Mouse (Mus musculus) liver, embryonic 15.5 days (tissue): ENCODE results near the gene Rgcc. TPM values are rescaled to one million over a fixed set of nuclear protein-coding genes. Genes with fewer than 3 reads are reported as not detected.
A peak's percentile ranks its signal among the peaks of the same experiment; 100 is the strongest.

ENCODE experiments used
- ATAC-seq: fragments of 200-750 bp; cut with Nextera tagmentation; 2 replicates; pipeline ENCODE4 v1.8.0; 2017; ENCODE audit warnings: moderate number of reproducible peaks, mild to moderate bottlenecking, moderate library complexity; ENCODE audit not compliant: insufficient read depth
- H3K27ac ChIP-seq: fragments of 300-500 bp; sonication (generic); replicated peaks from 2 replicates; pipeline ENCODE4 v1.5.1; 2015; ENCODE audit warnings: mild to moderate bottlenecking, inconsistent platforms
- H3K27me3 ChIP-seq: fragments of 300-500 bp; sonication (generic); 2 replicates; pipeline ENCODE4 v1.6.1; 2015; ENCODE audit warnings: mild to moderate bottlenecking, inconsistent platforms
- H3K36me3 ChIP-seq: fragments of 300-500 bp; sonication (generic); replicated peaks from 2 replicates; pipeline ENCODE4 v1.6.1; 2015; ENCODE audit warnings: moderate library complexity, mild to moderate bottlenecking, inconsistent platforms
- H3K4me1 ChIP-seq: fragments of 300-500 bp; sonication (generic); replicated peaks from 2 replicates; pipeline ENCODE4 v1.6.1; 2015; ENCODE audit warnings: inconsistent platforms
- H3K4me2 ChIP-seq: fragments of 300-500 bp; sonication (generic); 2 replicates; pipeline ENCODE4 v1.6.1; 2015; ENCODE audit warnings: moderate library complexity, mild to moderate bottlenecking, inconsistent platforms
- H3K4me3 ChIP-seq: fragments of 300-500 bp; sonication (generic); replicated peaks from 2 replicates; pipeline ENCODE4 v1.5.1; 2015; ENCODE audit warnings: mild to moderate bottlenecking, inconsistent platforms
- H3K9ac ChIP-seq: fragments of 300-500 bp; sonication (generic); 2 replicates; pipeline ENCODE4 v1.6.1; 2015; ENCODE audit warnings: moderate library complexity, mild to moderate bottlenecking, inconsistent platforms
- H3K9me3 ChIP-seq: fragments of 300-500 bp; sonication (generic); replicated peaks from 2 replicates; pipeline ENCODE4 v1.6.1; 2016; ENCODE audit warnings: inconsistent platforms
- WGBS: fragments of 180-500 bp; shearing (Covaris S2); methylation state at CpG from one replicate; pipeline ENCODE4 v1.1.7; 2015; ENCODE audit warnings: mixed read lengths; ENCODE audit not compliant: insufficient replicate concordance; 5-methylcytosine and 5-hydroxymethylcytosine counted together
- polyA plus RNA-seq: library from polyadenylated mRNA; unstranded; fragments of >200 nt; fragmentation: Nextera tagmentation; extraction: Ambion mirVana; gene quantifications from 2 replicates; pipeline ENCODE4 v1.2.1, GENCODE M21; 2015

The Rgcc gene
- polyA plus RNA-seq, 1 experiment from 2014 or later: 294 TPM

DNA sequence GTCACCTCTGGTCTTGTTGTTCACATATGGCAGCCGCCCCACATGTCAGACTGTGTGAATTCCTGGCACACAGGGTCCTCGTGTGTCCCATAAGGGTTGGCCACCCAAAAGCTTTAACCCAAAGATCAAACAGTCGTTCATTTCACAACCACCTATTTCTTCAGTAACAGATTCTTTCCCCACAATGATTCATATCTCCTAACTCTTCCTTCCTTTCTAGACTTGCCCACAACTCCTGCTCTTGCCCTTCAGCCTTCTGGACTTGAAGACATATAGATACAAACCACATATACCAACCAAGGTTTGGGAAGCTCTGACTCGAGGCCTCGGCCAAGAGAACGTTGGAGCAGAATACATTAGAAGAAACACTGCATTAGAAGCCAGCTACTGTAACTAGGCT is 35.7 kb downstream of the Rgcc start:
- H3K9me3 ChIP-seq: no peaks in the 10 kb centered on the region
- H3K4me1 ChIP-seq: peaks cover 4% of the 10 kb centered on the region; the same call in 1 of the 2 replicates
- WGBS: 38% methylated on average over 6 of the region's 6 CpGs
- peak overlapping the region; percentile 14 for H3K27ac ChIP-seq
- no peaks in the 10 kb centered on the region for H3K36me3 ChIP-seq
- no peak overlapping the region for H3K4me3 ChIP-seq
- no peak overlapping the region for H3K4me2 ChIP-seq
- H3K9ac ChIP-seq: no peak overlapping the region
- ATAC-seq: no peak
- no peaks in the 10 kb centered on the region for H3K27me3 ChIP-seq

DNA sequence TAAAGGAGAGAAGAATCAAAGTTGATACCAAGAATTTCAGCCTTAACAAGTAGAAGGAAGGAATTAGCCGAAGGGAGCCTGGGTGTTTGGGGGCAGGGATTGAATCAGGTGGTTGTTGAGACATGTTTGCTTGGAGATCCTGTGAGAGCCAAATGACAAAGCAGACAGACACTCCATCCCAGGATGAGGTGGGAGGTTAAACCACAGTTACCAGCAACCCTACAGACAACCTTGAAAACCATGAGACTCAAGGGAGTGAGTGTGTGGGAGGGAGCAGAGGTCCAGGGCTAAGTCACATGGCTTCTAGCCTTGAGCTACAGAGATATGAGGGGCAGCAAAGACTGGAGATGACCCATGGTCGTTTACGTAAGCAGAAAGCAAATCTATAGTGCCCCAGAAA is 38.1 kb downstream of the Rgcc start:
- WGBS: 64% methylated on average over 3 of the region's 3 CpGs
- Histone ChIP-seq H3K4me3 (no peak overlapping the region), H3K27ac (no peak overlapping the region), H3K9ac (no peak overlapping the region), H3K4me2 (no peak overlapping the region), H3K27me3 (no peaks in the 10 kb centered on the region), H3K9me3 (no peaks in the 10 kb centered on the region), H3K4me1 (peaks cover 4% of the 10 kb centered on the region; the same call in 1 of the 2 replicates), H3K36me3 (no peaks in the 10 kb centered on the region)
- ATAC-seq: no peak

DNA sequence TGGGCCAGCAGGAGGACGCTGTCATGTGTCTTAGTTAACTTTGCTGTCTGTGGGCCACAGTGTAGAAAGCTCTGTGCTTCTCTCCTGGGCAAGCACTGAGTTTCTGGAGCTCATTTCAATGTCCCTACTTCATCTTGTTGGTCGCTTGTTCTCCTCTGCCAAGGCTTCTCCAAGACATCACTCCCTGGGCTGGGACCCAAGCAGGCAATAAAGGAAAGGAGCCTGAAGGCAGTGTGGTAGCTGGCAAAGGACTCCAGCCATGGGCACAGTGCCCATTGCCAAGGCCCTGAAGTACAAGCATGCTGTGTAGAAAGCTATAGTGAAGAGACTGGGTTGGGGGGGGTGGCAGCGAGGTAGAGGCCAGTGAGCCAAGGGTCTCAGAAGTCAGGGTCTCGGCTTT is 38.8 kb downstream of the Rgcc start:
- peaks cover 4% of the 10 kb centered on the region; the same call in 1 of the 2 replicates for H3K4me1 ChIP-seq
- H3K27ac ChIP-seq: no peak overlapping the region
- no peaks in the 10 kb centered on the region for H3K36me3 ChIP-seq
- no peak for ATAC-seq
- no peak overlapping the region for H3K9ac ChIP-seq
- H3K9me3 ChIP-seq: no peaks in the 10 kb centered on the region
- H3K27me3 ChIP-seq: no peaks in the 10 kb centered on the region
- WGBS: 57% methylated on average over 4 of the region's 4 CpGs
- no peak overlapping the region for H3K4me2 ChIP-seq
- H3K4me3 ChIP-seq: no peak overlapping the region

DNA sequence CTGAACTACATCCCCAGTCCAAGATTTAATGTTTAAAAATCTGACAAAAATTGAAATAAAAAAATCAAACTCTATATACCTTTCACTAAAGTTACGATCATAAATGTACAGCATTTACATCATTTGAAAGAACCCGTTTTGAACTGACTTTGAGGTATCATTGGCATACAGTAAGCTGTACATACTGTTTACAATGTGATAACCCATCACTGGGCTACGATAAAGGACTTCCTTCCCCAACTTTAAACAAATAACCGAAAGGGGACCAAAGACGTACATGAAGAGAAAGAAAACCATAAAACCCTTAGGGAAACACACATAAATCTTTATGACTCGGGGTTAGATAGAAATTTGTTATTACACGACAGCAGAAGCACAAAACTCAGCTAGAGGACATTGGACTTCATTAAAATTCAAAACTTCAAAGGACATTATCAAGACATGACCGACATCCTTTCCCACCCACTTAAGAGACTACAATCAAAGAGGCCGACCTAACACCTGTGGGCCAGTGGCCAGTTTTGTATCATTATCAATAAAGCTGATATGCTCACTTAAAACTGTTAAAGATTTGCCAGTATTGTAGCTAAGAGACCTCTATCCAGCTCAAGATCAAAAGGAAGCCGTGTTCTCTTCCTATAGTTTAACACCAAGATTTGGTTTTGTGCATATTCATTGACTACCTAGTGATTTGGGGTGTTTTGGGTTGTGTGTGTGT is 42.2 kb downstream of the Rgcc start:
- H3K9ac ChIP-seq: no peak overlapping the region
- no peaks in the 10 kb centered on the region for H3K27me3 ChIP-seq
- H3K4me2 ChIP-seq: no peak overlapping the region
- no peak overlapping the region for H3K27ac ChIP-seq
- 41% methylated on average over 10 of the region's 10 CpGs for WGBS
- no peaks in the 10 kb centered on the region for H3K9me3 ChIP-seq
- no peak for ATAC-seq
- no peak overlapping the region for H3K4me3 ChIP-seq
- H3K4me1 ChIP-seq: no peaks in the 10 kb centered on the region
- H3K36me3 ChIP-seq: no peaks in the 10 kb centered on the region

DNA sequence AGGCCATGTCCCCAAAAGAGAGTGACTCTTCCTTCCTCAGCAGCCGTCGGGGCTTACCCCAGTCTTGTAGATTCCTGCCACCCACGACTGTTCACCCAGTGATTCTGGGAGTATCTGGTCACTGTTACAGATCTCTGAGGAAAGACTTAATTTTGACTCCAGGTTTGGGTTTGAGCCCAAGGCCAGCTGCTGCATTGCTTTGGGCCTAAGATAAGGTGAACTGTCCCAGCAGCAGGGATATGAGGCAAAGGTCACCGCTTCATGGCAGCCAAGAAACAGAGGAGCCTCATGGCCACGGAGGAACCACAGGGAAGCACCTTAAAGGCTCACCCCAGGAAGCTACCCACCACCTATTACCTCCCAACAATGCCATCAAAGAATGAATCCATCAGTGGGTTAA is 44.8 kb downstream of the Rgcc start:
- no peak for ATAC-seq
- H3K9ac ChIP-seq: no peak overlapping the region
- WGBS: 64% methylated on average over 5 of the region's 5 CpGs
- H3K27ac ChIP-seq: no peak overlapping the region
- H3K27me3 ChIP-seq: no peaks in the 10 kb centered on the region
- H3K4me3 ChIP-seq: no peak overlapping the region
- no peaks in the 10 kb centered on the region for H3K4me1 ChIP-seq
- H3K9me3 ChIP-seq: no peaks in the 10 kb centered on the region
- no peak overlapping the region for H3K4me2 ChIP-seq
- H3K36me3 ChIP-seq: no peaks in the 10 kb centered on the region

DNA sequence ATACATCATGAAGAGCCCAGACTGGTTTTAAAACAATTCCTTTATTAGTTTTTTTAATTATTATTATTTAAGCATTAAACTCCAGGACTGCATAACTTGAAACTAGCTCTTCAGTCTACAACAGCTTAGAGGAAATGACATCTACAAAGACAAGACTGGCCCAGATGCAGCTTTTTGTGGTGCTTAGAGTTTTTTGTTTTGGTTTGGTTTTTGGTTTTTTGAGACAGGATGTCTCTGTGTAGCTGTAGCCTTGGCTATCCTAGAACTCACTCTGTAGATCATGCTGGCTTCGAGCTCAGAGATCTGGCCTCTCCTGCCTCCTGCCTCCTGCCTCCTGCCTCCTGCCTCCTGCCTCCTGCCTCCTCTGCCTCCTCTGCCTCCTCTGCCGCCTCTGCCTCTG is 45.7 kb downstream of the Rgcc start:
- H3K9ac ChIP-seq: no peak overlapping the region
- no peak overlapping the region for H3K4me3 ChIP-seq
- no peak for ATAC-seq
- H3K4me2 ChIP-seq: no peak overlapping the region
- 42% methylated on average over 2 of the region's 2 CpGs for WGBS
- H3K4me1 ChIP-seq: no peaks in the 10 kb centered on the region
- no peaks in the 10 kb centered on the region for H3K36me3 ChIP-seq
- no peaks in the 10 kb centered on the region for H3K9me3 ChIP-seq
- no peaks in the 10 kb centered on the region for H3K27me3 ChIP-seq
- H3K27ac ChIP-seq: no peak overlapping the region

DNA sequence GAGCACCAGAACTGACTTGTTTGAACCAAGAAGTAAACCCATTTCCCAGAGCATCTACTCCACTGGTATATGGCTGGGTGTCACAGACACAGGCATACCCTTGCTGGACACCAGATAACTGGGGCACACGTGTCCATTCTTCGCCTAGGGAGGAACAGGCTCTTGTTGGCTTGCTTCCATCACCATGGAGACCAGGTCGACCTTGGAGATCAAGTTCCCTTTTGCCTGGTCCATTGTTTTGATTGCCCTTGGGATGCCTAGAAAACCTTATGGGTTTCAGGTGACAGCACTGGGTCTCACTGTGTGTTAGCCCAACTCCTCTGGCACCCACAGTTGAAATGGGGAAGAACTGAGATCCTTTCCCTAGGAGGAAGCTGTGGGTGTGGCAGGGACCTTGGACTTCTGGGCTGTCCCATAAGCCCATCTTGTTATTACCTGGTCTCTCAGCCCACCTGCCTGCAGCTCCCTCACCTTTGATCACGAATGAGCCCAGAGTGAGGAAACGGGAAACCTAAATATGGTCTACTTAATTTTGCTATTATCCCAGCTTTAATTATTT is 49.6 kb downstream of the Rgcc start:
- Histone ChIP-seq H3K9me3 (no peaks in the 10 kb centered on the region), H3K27ac (no peak overlapping the region), H3K4me1 (no peaks in the 10 kb centered on the region), H3K4me2 (no peak overlapping the region), H3K9ac (no peak overlapping the region), H3K27me3 (no peaks in the 10 kb centered on the region), H3K36me3 (no peaks in the 10 kb centered on the region), H3K4me3 (no peak overlapping the region)
- ATAC-seq: no peak
- WGBS: 47% methylated on average over 5 of the region's 5 CpGs

DNA sequence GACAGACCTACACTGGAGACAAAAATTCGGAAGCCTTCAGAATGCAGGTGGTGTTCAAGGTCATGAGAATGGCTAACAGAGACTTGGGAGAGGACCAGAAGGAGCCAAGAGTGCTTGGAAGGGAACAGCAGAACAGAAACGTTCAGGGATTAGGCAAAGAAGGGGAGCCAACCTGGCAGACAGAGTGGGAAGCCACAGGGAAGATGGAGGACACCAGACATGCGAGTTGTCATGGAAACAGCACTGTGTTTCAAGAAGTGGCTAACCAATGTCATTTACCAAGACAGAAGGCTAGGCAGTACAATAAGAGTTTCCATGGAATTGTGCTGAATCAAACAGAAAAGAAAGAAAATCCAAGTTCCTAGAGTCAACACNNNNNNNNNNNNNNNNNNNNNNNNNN is 56.9 kb downstream of the Rgcc start:
- ATAC-seq: no peak
- Histone ChIP-seq H3K9ac (no peak overlapping the region), H3K36me3 (no peaks in the 10 kb centered on the region), H3K4me3 (no peak overlapping the region), H3K9me3 (no peaks in the 10 kb centered on the region), H3K4me2 (no peak overlapping the region), H3K27ac (no peak overlapping the region), H3K27me3 (no peaks in the 10 kb centered on the region), H3K4me1 (no peaks in the 10 kb centered on the region)
- WGBS: 47% methylated on average over 3 of the region's 3 CpGs

DNA sequence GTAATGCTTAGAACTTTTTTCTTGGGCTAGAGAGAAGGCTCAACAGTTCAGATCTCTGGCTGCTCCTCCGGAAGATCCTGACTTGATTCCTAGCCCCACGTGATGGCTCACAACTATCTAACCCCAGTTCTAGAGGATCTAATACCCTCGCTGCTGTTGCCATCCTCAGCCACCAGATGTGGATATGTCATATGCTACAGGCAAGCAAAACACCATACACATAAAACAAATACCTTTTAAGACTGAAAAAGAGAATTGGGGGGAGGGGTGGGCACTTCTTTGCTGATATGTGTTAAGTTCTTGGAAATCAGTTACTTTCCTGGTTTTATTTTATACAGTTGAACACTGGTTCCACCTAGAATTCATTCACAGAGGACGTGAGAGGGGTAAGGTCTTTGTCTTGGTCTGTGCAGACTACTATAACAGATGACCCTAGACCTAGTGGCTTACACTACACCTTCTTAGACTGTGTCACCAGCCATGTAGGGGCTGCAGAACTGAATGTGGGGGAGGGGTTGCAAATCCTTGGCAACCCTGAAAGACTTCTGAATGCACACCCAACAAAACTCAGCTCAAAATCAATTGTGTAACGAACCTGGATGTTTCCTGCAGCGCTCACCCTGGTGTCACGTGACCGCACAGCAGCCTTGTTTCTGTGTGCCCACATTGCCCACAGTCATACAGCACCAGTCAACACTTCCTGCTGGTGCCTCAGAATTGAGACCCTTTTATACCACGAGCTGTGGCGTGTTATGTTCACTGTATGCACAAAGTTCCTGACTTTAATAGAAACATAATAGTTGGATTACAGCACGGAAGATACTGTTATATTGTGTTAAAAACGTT is 58.2 kb downstream of the Rgcc start:
- Histone ChIP-seq H3K4me3 (no peak overlapping the region), H3K4me1 (no peaks in the 10 kb centered on the region), H3K9ac (no peak overlapping the region), H3K27ac (no peak overlapping the region), H3K4me2 (no peak overlapping the region), H3K27me3 (no peaks in the 10 kb centered on the region), H3K36me3 (no peaks in the 10 kb centered on the region), H3K9me3 (no peaks in the 10 kb centered on the region)
- 36% methylated on average over 12 of the region's 12 CpGs for WGBS
- no peak for ATAC-seq

DNA sequence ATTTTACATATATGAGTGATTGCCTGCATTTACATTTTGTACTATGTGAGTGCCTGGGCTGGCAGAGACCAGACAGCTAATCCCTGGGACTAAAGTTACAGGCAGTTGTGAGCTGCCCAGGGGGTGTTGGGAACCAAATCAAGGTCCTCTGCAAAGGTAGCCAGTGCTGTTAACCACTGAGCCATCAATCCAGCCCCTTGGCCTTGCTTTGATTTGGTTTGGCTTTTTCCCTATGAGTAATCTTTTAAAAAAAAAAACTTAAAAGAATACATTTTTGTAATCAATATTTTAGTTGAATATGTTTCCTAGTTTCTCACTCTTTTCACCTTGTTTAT is 59.1 kb downstream of the Rgcc start:
- Histone ChIP-seq H3K4me1 (no peaks in the 10 kb centered on the region), H3K27me3 (no peaks in the 10 kb centered on the region), H3K9ac (no peak overlapping the region), H3K9me3 (no peaks in the 10 kb centered on the region), H3K4me3 (no peak overlapping the region), H3K27ac (no peak overlapping the region), H3K4me2 (no peak overlapping the region), H3K36me3 (no peaks in the 10 kb centered on the region)
- ATAC-seq: no peak

DNA sequence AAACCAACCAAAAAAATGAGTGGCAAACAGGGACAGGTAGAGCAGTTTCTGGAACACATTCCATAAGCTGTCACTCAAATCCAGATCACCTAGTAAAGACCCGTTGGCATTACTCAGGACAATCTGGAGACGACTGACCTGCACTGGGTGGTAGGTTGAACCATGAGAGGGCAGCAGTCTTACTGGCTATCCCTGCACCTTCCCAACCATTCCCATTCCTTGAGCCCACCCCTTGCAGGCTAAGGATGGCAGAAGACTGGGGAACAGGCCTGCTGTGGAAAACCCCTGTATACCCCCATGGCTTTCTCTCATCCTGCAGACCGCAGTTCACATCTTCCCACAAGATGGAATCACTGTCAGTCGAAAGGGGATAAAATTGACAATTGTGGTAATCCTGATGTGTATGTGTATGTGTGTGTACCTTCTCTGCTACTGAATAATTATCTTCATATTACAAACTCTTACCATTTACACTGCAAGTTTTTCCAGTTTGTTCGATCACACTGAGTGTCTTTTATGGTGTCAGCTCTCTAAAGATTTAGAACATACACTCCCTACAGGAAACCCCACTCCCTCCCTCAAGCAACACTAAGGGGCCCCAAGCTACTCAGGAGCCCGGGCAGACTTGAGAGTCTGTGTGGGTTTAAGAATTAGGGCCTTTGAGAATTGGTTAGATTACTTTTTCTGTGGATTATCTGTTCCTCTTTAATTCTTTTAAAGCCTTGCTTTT is 59.6 kb downstream of the Rgcc start:
- Histone ChIP-seq H3K27ac (no peak overlapping the region), H3K27me3 (no peaks in the 10 kb centered on the region), H3K9ac (no peak overlapping the region), H3K9me3 (no peaks in the 10 kb centered on the region), H3K4me1 (no peaks in the 10 kb centered on the region), H3K36me3 (no peaks in the 10 kb centered on the region), H3K4me3 (no peak overlapping the region), H3K4me2 (no peak overlapping the region)
- no peak for ATAC-seq
- 50% methylated on average over 6 of the region's 6 CpGs for WGBS
